Mouse (Mus musculus) liver, embryonic 12.5 days (tissue): ENCODE measurements at regions not wholly inside any gene's neighbourhood (a gene's known extent, or its start where the extent isn't known, plus 50 kb on each side); places are given as distances from the start of the nearest gene placed in this dataset.

ENCODE experiments used
- ATAC-seq: fragments of 200-750 bp; cut with Nextera tagmentation; 2 replicates; pipeline ENCODE4 v1.8.0; 2017; ENCODE audit warnings: moderate number of reproducible peaks, mild to moderate bottlenecking, moderate library complexity
- H3K27ac ChIP-seq: fragments of 300-500 bp; sonication (generic); 2 replicates; pipeline ENCODE4 v1.5.1; 2016; ENCODE audit warnings: mild to moderate bottlenecking
- H3K27me3 ChIP-seq: fragments of 300-500 bp; sonication (generic); replicated peaks from 2 replicates; pipeline ENCODE4 v1.6.1; 2016; ENCODE audit warnings: mild to moderate bottlenecking, moderate library complexity
- H3K36me3 ChIP-seq: fragments of 300-500 bp; sonication (generic); 2 replicates; pipeline ENCODE4 v1.6.1; 2016; ENCODE audit warnings: mild to moderate bottlenecking, moderate library complexity
- H3K4me1 ChIP-seq: fragments of 300-500 bp; sonication (generic); 2 replicates; pipeline ENCODE4 v1.6.1; 2016
- H3K4me2 ChIP-seq: fragments of 300-500 bp; sonication (generic); 2 replicates; pipeline ENCODE4 v1.6.1; 2016; ENCODE audit warnings: mild to moderate bottlenecking, moderate library complexity
- H3K4me3 ChIP-seq: fragments of 300-500 bp; sonication (generic); 2 replicates; pipeline ENCODE4 v1.5.1; 2016; ENCODE audit warnings: mild to moderate bottlenecking, moderate library complexity
- H3K9ac ChIP-seq: fragments of 300-500 bp; sonication (generic); 2 replicates; pipeline ENCODE4 v1.6.1; 2016; ENCODE audit warnings: mild to moderate bottlenecking, moderate library complexity
- H3K9me3 ChIP-seq: fragments of 300-500 bp; sonication (generic); replicated peaks from 2 replicates; pipeline ENCODE4 v1.6.1; 2016; ENCODE audit warnings: mild to moderate bottlenecking, moderate library complexity
- WGBS: fragments of 180-500 bp; shearing (Covaris S2); methylation state at CpG from one replicate; pipeline ENCODE4 v1.1.7; 2016; ENCODE audit not compliant: insufficient replicate concordance; 5-methylcytosine and 5-hydroxymethylcytosine counted together

- WGBS: 69% methylated on average over 11 of the region's 11 CpGs
Observed at GRCm38 (mm10) chr15:93910981-93911431, 315.3 kb upstream of the Prickle1 start.

GRCm38 (mm10) chr15:93910158-93910557, 314.5 kb upstream of the Prickle1 start:
- 58% methylated on average over 3 of the region's 3 CpGs for WGBS
- Histone ChIP-seq H3K27me3 (no peaks in the 10 kb centered on the region), H3K27ac (no peak overlapping the region), H3K9ac (no peak overlapping the region), H3K4me1 (no peaks in the 10 kb centered on the region), H3K36me3 (no peaks in the 10 kb centered on the region), H3K4me3 (no peak overlapping the region), H3K9me3 (no peaks in the 10 kb centered on the region), H3K4me2 (no peak overlapping the region)
- ATAC-seq: no peak

More at GRCm38 (mm10) chr15:93910981-93911431, 315.3 kb upstream of the Prickle1 start:
- Histone ChIP-seq H3K9me3 (no peaks in the 10 kb centered on the region), H3K27me3 (no peaks in the 10 kb centered on the region), H3K4me3 (no peak overlapping the region), H3K9ac (no peak overlapping the region), H3K4me1 (no peaks in the 10 kb centered on the region), H3K27ac (no peak overlapping the region), H3K36me3 (no peaks in the 10 kb centered on the region), H3K4me2 (no peak overlapping the region)
- no peak for ATAC-seq

- Histone ChIP-seq H3K9me3 (no peaks in the 10 kb centered on the region), H3K9ac (no peak overlapping the region), H3K27ac (no peak overlapping the region), H3K27me3 (no peaks in the 10 kb centered on the region), H3K36me3 (no peaks in the 10 kb centered on the region), H3K4me1 (no peaks in the 10 kb centered on the region), H3K4me2 (no peak overlapping the region), H3K4me3 (no peak overlapping the region)
- 71% methylated on average over 18 of the region's 18 CpGs for WGBS
- no peak for ATAC-seq
Observed at GRCm38 (mm10) chr15:93903671-93904603, 308.2 kb upstream of the Prickle1 start.

GRCm38 (mm10) chr15:93882826-93883225, 287.1 kb upstream of the Prickle1 start:
- no peaks in the 10 kb centered on the region for H3K36me3 ChIP-seq
- no peak overlapping the region for H3K9ac ChIP-seq
- no peak overlapping the region for H3K4me2 ChIP-seq
- no peak overlapping the region for H3K4me3 ChIP-seq
- H3K27ac ChIP-seq: no peak overlapping the region
- no peaks in the 10 kb centered on the region for H3K4me1 ChIP-seq
- no peak for ATAC-seq
- no peaks in the 10 kb centered on the region for H3K9me3 ChIP-seq
- 74% methylated on average over 8 of the region's 8 CpGs for WGBS
- no peaks in the 10 kb centered on the region for H3K27me3 ChIP-seq

GRCm38 (mm10) chr15:93881276-93881675, 285.6 kb upstream of the Prickle1 start:
- H3K9ac ChIP-seq: no peak overlapping the region
- H3K4me1 ChIP-seq: no peaks in the 10 kb centered on the region
- no peaks in the 10 kb centered on the region for H3K27me3 ChIP-seq
- no peak overlapping the region for H3K4me3 ChIP-seq
- no peaks in the 10 kb centered on the region for H3K36me3 ChIP-seq
- ATAC-seq: no peak
- H3K4me2 ChIP-seq: no peak overlapping the region
- H3K9me3 ChIP-seq: no peaks in the 10 kb centered on the region
- no peak overlapping the region for H3K27ac ChIP-seq

- H3K4me2 ChIP-seq: no peak overlapping the region
- no peak overlapping the region for H3K4me3 ChIP-seq
- no peaks in the 10 kb centered on the region for H3K36me3 ChIP-seq
- H3K9me3 ChIP-seq: no peaks in the 10 kb centered on the region
- WGBS: 78% methylated on average over 8 of the region's 8 CpGs
- no peak overlapping the region for H3K27ac ChIP-seq
- no peaks in the 10 kb centered on the region for H3K4me1 ChIP-seq
- no peaks in the 10 kb centered on the region for H3K27me3 ChIP-seq
- no peak overlapping the region for H3K9ac ChIP-seq
- ATAC-seq: no peak
Observed at GRCm38 (mm10) chr15:93880302-93880701, 284.6 kb upstream of the Prickle1 start.

DNA sequence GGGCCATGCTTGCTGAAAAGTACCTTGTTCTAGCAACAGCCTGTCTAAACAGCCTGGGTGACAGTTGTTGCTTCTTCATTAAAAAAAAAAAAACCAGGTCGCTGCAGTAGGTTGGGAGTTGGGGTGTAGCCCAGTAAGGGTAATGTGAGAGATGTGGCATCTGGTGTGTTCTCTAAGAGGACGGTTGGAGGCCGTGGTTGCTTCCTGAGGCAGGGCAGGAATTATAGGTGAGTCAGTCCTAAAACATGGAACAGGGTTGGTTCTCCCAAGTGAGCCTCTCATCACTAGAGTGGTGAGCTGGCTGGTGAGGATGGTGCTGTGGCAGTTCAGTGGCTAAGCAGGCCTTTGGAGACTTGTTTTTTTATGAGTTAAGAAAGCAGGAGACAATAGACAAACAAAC, 283.3 kb upstream of the Prickle1 start:
- no peak for ATAC-seq
- no peaks in the 10 kb centered on the region for H3K36me3 ChIP-seq
- no peak overlapping the region for H3K9ac ChIP-seq

GRCm38 (mm10) chr15:93876335-93876734, 280.6 kb upstream of the Prickle1 start:
- Histone ChIP-seq H3K4me2 (no peak overlapping the region), H3K27ac (no peak overlapping the region)
- WGBS: 72% methylated on average over 10 of the region's 10 CpGs

More for the DNA sequence above, 283.3 kb upstream of the Prickle1 start:
- no peak overlapping the region for H3K4me3 ChIP-seq
- H3K4me2 ChIP-seq: no peak overlapping the region
- no peaks in the 10 kb centered on the region for H3K27me3 ChIP-seq
- H3K27ac ChIP-seq: no peak overlapping the region
- WGBS: 72% methylated on average over 3 of the region's 3 CpGs
- H3K9me3 ChIP-seq: no peaks in the 10 kb centered on the region
- H3K4me1 ChIP-seq: no peaks in the 10 kb centered on the region

GRCm38 (mm10) chr15:93875685-93876084, 280.0 kb upstream of the Prickle1 start:
- WGBS: 68% methylated on average over 1 of the region's 1 CpGs
- Histone ChIP-seq H3K9ac (no peak overlapping the region), H3K27ac (no peak overlapping the region), H3K36me3 (no peaks in the 10 kb centered on the region), H3K4me3 (no peak overlapping the region), H3K4me1 (no peaks in the 10 kb centered on the region), H3K27me3 (no peaks in the 10 kb centered on the region), H3K9me3 (no peaks in the 10 kb centered on the region), H3K4me2 (no peak overlapping the region)
- ATAC-seq: no peak

More at GRCm38 (mm10) chr15:93876335-93876734, 280.6 kb upstream of the Prickle1 start:
- H3K27me3 ChIP-seq: no peaks in the 10 kb centered on the region
- H3K9me3 ChIP-seq: no peaks in the 10 kb centered on the region
- H3K4me3 ChIP-seq: no peak overlapping the region
- no peaks in the 10 kb centered on the region for H3K4me1 ChIP-seq
- no peak overlapping the region for H3K9ac ChIP-seq
- H3K36me3 ChIP-seq: no peaks in the 10 kb centered on the region
- ATAC-seq: no peak

- no peak overlapping the region for H3K4me3 ChIP-seq
- no peaks in the 10 kb centered on the region for H3K9me3 ChIP-seq
- WGBS: 67% methylated on average over 6 of the region's 6 CpGs
- no peaks in the 10 kb centered on the region for H3K27me3 ChIP-seq
- H3K4me2 ChIP-seq: no peak overlapping the region
- H3K4me1 ChIP-seq: no peaks in the 10 kb centered on the region
- no peak overlapping the region for H3K9ac ChIP-seq
- no peak for ATAC-seq
- no peak overlapping the region for H3K27ac ChIP-seq
- H3K36me3 ChIP-seq: no peaks in the 10 kb centered on the region
Observed at GRCm38 (mm10) chr15:93874206-93874605, 278.5 kb upstream of the Prickle1 start.

DNA sequence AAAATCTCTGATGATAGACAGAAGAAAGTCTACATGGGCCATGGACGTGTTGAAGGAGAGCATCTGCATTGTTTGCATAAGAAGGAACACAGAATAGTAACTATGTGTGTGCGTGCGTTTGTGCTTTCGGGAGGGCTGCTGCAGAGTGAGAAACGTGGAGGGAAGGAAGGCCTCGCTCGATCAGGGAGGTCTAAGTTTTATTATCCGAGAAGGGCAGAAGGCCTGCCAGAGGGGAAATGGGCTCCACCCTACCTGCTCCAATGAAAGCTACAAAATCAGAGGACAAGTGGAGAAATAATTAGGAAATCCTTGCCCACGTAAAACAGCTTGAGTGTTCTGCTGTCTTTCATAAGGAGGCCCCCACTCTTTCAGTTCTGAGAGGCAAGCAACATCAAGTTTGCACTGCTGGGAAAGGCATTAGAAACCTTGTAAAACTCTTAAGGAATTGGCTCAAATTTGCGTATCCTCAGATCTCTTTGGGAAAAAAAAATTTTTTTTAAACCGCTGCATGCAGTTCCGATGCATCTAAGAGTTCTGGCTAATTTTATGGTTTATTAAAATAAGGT, 261.7 kb upstream of the Prickle1 start:
- no peak overlapping the region for H3K27ac ChIP-seq
- H3K4me1 ChIP-seq: no peaks in the 10 kb centered on the region
- no peak overlapping the region for H3K4me3 ChIP-seq
- no peaks in the 10 kb centered on the region for H3K9me3 ChIP-seq
- no peak overlapping the region for H3K9ac ChIP-seq
- no peak overlapping the region for H3K4me2 ChIP-seq
- H3K36me3 ChIP-seq: no peaks in the 10 kb centered on the region
- 78% methylated on average over 12 of the region's 12 CpGs for WGBS
- no peak for ATAC-seq
- H3K27me3 ChIP-seq: no peaks in the 10 kb centered on the region

- Histone ChIP-seq H3K4me1 (no peaks in the 10 kb centered on the region), H3K9me3 (no peaks in the 10 kb centered on the region), H3K27ac (no peak overlapping the region), H3K9ac (no peak overlapping the region), H3K4me3 (no peak overlapping the region), H3K4me2 (no peak overlapping the region), H3K27me3 (no peaks in the 10 kb centered on the region), H3K36me3 (no peaks in the 10 kb centered on the region)
- 63% methylated on average over 3 of the region's 3 CpGs for WGBS
- no peak for ATAC-seq
Observed at GRCm38 (mm10) chr15:93853221-93853620, 257.5 kb upstream of the Prickle1 start.
